Mouse (Mus musculus) embryo, embryonic 11 days (tissue): ENCODE results near the gene Ccdc106.
"Not testable (repeated sequence)": the region's sequence is repeated elsewhere in the genome, so short reads cannot be mapped to it uniquely, and the experiment has no call there.

ENCODE experiments used
- DNase-seq: peaks from one replicate; pipeline ENCODE4 v3.0.0-alpha.2; 2015

Ccdc106 gene

GRCm38 (mm10) chr7:5020000-5020681 lies at the start of gene Ccdc106, which contains the start of gene Zfp865:
Ccdc106 (plus strand) TSS chr7:5020553.
Zfp865 (plus strand) TSS chr7:5020376.
- DNase-seq = peak; percentile 99

DNA sequence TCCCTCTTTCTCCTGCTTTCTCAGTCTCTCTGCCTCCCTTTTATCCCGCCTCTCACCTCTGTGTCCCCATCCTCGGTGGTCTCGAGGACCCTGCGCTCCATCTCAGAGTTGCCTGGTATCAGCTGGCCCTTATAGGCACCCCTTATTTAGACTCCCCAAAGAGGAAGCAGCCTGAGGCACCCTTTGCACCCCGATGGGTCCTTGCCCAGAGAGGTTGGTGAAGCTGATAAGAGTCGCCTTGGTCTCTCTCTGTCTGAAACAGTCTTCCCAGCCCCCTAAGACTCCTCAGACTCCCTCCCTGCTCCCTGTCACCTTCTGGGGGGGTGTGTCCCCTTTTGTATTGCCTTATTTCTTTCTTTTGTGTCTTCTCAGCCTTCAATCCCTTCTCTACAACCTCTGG lies 49.3 kb upstream of the Ccdc106 start, which contains the start of gene Sbk3:
TSS of gene Sbk3 (minus strand) at position 101 of the 400 bp plus-strand sequence.
- no peak for DNase-seq

GRCm38 (mm10) chr7:4971710-4972109 lies 48.6 kb upstream of the Ccdc106 start:
- DNase-seq = no peak

DNA sequence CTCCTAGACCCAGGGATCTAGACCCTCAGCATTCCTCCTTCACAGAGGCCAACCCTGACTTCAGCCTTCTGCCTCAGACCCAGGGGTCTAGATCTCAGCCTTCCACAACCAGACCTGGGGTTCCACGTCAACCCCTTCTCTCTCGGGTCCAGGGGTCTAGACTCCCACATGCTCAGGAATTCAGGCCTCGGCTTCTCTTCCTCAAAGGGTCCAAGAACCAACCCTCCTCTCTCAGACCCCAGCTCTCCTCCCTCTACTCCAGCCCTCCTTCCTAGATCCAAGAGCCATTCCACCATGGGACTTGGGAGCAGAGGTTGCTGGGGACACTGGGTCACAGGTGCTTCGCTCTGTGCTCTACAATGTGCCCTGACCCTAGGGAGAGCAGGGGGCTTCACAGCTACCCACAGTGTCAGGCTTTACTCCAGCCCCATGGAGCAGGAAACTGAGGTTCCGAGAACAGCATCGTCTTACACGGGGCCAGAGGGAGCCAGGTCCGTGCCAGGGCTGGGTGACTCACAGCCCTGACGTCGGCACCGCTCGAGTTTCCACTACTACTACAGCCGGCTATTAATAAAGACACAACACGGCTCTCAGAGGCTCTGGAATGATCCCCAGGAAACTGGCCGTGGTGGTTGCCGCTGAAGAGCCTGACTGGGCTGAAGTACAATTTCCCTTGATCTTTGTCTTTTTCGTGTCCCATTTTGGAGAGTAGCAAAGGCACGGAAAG lies 47.9 kb upstream of the Ccdc106 start:
- DNase-seq = no peak

- no peak for DNase-seq
Observed at GRCm38 (mm10) chr7:4975455-4975854, 44.9 kb upstream of the Ccdc106 start.

- no peak for DNase-seq
Observed at GRCm38 (mm10) chr7:4976832-4977231, 43.5 kb upstream of the Ccdc106 start.

DNA sequence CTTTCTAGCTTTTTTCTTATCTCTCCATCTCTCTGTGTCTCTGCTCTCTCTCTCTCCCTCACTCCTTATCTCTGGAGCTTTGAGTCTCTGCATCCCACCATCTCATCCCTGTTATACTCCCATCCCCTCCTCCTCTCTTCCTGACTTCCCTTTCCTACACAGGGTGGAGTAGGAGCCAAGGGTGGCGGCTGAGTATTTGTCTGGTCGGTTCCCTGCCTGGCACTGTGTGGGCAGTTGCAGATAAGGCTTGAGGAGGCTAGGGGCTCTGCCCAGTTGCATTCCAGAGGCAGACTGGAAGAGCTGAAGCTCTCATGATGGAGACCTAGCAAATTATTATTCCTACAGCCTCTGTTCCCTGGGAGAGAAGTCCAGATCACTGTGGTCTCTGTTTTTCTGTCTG lies 32.1 kb upstream of the Ccdc106 start:
- DNase-seq = no peak

DNA sequence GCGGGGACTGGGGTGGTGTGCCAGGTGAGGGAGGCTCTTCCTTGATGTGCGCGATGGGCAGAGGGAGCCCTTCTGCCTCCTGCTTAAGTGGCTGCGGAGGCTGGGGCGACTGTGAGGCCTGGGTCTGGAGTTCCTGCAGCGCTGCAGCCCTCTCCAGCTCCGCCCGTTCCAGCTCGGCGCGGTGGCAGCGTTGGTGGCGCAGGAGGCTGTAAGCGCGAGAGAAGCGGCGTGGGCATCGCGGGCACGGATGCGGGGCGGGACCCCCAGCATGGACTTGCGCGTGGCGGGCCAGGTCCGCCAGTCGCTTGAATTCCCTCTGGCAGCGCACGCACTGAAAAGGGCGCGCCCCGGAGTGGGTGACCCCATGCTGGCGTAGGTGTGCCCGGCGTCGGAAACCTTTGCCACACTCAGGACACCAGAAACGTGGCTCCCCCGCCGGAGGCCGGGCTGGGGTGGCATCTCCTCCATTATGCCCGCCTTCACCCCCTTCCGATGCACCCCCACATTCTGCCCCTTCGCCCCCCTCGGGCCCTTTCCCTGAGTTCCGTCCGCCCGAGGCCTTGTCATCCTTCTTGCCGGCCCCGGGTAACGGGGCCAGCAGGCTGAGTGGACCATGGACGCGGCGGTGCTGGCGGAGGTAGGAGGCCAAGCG lies 26.9 kb upstream of the Ccdc106 start:
- DNase-seq = no peak

- no peak for DNase-seq
Observed at GRCm38 (mm10) chr7:4993999-4994788, 26.2 kb upstream of the Ccdc106 start.

GRCm38 (mm10) chr7:4995268-4996002 lies 24.9 kb upstream of the Ccdc106 start:
- DNase-seq = no peak

GRCm38 (mm10) chr7:4996003-4996895 lies 24.1 kb upstream of the Ccdc106 start, which contains the start of gene Zfp579:
Zfp579 (minus strand) TSS chr7:4996158.
- peak; percentile 93 for DNase-seq

DNA sequence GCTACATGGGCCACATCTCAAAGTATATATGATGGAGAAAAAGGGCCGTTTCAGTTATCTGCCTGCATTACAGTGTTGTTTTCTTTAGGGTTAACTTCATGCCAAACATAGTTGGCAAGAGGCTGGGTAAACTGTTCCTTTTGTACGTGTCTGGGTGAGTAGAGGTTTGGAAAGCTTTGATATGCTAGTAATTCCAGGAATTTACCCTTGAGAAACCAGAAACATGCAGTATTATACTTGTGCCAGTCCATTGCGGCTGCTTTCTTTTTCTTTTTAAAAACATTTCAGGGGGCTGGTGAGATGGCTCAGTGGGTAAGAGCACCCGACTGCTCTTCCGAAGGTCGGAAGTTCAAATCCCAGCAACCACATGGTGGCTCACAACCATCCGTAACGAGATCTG lies 23.4 kb upstream of the Ccdc106 start:
- DNase-seq = no peak

- DNase-seq = no peak
Observed at GRCm38 (mm10) chr7:4999876-5000275, 20.5 kb upstream of the Ccdc106 start.

GRCm38 (mm10) chr7:5002876-5003275 lies 17.5 kb upstream of the Ccdc106 start:
- DNase-seq = not testable (repeated sequence)

DNA sequence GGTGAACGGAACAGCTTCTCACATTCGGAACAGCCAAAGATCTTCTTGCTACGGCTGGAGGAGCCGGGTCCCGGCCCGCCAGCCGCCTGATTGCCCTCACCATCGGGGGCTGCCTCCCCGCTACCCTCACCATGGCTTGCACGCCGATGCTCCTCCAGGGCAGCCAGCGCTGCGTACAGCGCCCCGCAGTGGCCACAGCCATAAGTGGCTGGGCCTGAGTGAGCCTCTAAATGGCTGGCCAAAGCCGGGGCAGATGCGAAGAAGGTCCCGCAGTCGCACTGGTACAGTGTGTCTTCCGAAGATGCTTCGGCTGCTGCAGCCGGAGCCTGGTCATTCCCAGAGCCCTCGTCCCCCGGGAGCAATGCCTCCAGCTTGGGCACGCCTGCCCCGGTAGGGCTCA lies 12.1 kb upstream of the Ccdc106 start:
- no peak for DNase-seq

GRCm38 (mm10) chr7:5012681-5013513 lies 7.5 kb upstream of the Ccdc106 start:
- DNase-seq = no peak

DNA sequence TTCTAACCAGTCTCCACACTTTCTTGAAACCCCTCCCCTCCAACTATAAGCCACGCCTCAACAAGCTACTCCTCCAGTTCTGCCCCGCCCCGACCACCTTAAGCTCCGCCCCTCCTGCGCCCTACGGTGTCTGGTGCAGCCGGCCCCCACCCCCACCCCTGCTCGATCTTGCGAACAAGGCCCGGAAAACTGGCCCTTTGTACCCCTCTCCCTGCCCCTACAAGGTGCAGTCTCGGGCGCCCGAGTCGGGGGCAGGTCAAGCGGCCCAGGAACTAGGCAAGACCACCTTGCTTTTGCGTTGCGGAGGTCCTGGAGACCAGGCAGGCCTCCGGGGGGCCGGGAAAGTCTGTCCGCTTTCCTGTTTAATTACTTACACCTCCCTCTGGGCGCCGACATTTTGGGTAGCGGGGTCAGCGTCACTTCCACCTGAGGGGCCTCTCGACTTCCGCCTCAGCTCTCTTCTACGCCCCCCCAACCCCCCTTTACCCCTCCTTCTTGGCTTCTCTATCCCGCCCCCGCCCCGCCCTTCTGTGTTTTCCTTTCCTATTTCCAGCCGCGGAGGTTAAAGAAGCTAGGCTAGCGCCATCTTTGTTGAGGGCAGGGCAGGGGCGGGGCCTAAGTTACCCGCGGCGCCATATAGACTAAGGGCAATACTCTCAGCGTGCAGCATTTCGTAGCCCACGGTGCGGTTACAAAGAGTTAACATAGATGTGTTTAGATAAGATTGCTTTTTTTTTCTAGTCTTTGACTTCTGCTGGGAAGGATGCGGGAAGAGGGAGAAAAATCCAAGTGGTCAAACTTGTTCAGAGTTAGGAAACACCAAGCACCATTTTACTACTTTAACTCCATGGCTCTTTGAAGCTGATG lies 5.9 kb upstream of the Ccdc106 start, which contains the start of the genes Zfp524 and Fiz1:
TSS of gene Zfp524 (plus strand) at position 165 of the 867 bp plus-strand sequence.
TSS of gene Fiz1 (minus strand) at position 447 of the 867 bp plus-strand sequence.
- DNase-seq = peak; percentile 97

GRCm38 (mm10) chr7:5015118-5016001 lies 5.0 kb upstream of the Ccdc106 start, which contains the start of gene Gm44973:
Gm44973 (plus strand) TSS chr7:5015496.
- peak; percentile 98 for DNase-seq
